In the genomic region with DNA sequence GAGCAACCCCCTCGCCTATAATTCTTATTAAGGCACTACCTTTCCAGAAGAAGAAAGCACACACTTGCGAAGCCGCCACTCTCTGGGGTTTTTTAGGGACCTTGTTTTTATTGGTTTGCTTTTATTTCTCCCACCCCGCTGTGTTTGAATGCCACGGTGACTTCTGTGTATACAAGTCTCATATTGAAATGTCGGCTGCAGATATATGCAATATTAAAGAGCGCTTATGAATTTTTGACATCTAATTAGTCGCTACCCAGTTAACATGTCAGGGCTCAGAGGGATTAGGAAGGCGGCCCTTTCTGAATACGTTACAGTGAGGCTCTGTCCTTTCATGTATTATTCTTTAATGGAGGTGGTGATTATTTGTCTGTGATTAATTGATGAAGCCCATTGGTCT, we compare ENCODE assay signal across 20 mouse cellular contexts.
"Had no signal": no experiment of that assay in that cellular context is flagged by ENCODE, and none has a peak within 500 bp of the region (broad histone marks: within the 10 kb centered on the region; RNA-seq: fewer than 3 reads in every experiment).

No protein-coding gene starts in this region.

- H3K4me2 ChIP-seq: limb, embryonic 12.5 days; limb, embryonic 15.5 days; liver, embryonic 11.5 days; lung, embryonic 14.5 days; midbrain, embryonic 12.5 days had no signal

- H3K4me3 ChIP-seq: limb, embryonic 12.5 days; limb, embryonic 15.5 days; midbrain, embryonic 12.5 days had no signal

- H3K36me3 ChIP-seq: limb, embryonic 12.5 days; limb, embryonic 15.5 days; midbrain, embryonic 12.5 days had no signal

- H3K9me3 ChIP-seq: limb, embryonic 12.5 days; limb, embryonic 15.5 days; midbrain, embryonic 12.5 days had no signal

- ATAC-seq: intestine, embryonic 16.5 days; liver, postnatal 0 days; lung, postnatal 0 days had no signal

- DNase-seq: kidney, adult 18-20 months; kidney, adult 9 months; kidney, postnatal 14 days; kidney, postnatal 4 days; left cerebral cortex, postnatal 4 days; liver, postnatal 0 days; lung, embryonic 14.5 days; right cerebral cortex, adult 18-20 months; right cerebral cortex, postnatal 14 days; right cerebral cortex, postnatal 4 days; thymus, postnatal 25 days had no signal

- H3K27ac ChIP-seq: limb, embryonic 12.5 days; limb, embryonic 15.5 days; liver, embryonic 14.5 days; midbrain, embryonic 12.5 days; stomach, postnatal 0 days had no signal

- H3K27me3 ChIP-seq: megakaryocyte, embryonic 14.5 days; midbrain, embryonic 12.5 days had no signal

- H3K4me1 ChIP-seq: megakaryocyte, embryonic 14.5 days had no signal

- H3K9ac ChIP-seq: limb, embryonic 12.5 days; limb, embryonic 15.5 days; liver, embryonic 14.5 days; liver, postnatal 0 days; lung, embryonic 14.5 days; midbrain, embryonic 12.5 days had no signal
